Mouse (Mus musculus): ENCODE results near the gene Arpc2. TPM values are rescaled to one million over a fixed set of nuclear protein-coding genes. Genes with fewer than 3 reads are reported as not detected.

Arpc2 gene
- polyA plus RNA-seq (2011; ENCODE audit: insufficient read depth, insufficient read length, low replicate concordance, missing spikeins), result 95.9 and 150 TPM in 2 replicates

DNA sequence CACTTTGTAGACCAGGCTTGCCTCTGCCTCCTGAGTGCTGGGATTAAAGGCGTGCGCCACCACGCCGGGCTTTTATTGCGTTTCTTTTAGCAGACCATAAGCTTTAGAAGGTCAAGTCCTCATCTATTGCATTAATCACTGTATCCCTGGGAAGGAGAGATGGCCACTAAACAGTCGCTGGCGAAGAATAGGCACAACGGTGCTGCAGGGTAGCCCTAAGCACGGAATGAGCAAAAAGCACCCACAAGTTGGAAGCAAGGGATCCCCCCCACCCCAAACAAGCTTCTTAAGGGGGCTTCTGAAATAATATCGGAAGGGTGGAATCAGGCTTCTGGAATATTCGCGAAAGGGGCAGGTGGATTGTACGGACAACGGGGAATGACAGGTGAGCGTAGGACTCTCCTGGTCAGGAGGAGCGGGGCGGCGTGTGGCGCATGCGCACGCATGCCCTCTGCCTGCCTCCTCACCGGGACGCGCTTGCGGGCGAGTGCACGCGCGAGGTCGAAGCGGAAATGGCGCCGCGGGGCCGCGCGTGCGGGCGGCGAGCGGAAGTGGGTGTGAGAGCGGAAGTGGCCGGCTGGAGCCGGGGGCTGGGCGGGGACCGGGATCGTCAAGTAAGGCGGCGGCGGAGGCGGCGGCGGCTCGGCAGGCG lies at the start of gene Arpc2:
Gene Arpc2 (plus strand): TSS at position 147 of the 652 bp plus-strand sequence.
- Histone ChIP-seq H3K4me3 (replicated peaks; ENCODE audit: control insufficient read depth, low read depth, low read length) (peak within 1 kb of the TSS; percentile 82), H3K4me1 (ENCODE audit: control insufficient read depth, insufficient read depth, low read length) (peaks cover 2% of the 10 kb centered on the region), H3K27ac (ENCODE audit: control insufficient read depth, insufficient read depth, low read depth, low read length, poor library complexity) (peak within 1 kb of the TSS; percentile 94)
- WGBS, result 5% methylated on average over 54 of the region's 55 CpGs
- TF ChIP-seq CTCF (IDR thresholded peaks at IDR 0.05; ENCODE audit: control insufficient read depth, insufficient read depth, low read length), result no peak
- no peak; the same call in 1 of the 2 replicates for TF ChIP-seq POLR2A (IDR thresholded peaks at IDR 0.05; ENCODE audit: borderline replicate concordance, control insufficient read depth, low read depth, low read length)

DNA sequence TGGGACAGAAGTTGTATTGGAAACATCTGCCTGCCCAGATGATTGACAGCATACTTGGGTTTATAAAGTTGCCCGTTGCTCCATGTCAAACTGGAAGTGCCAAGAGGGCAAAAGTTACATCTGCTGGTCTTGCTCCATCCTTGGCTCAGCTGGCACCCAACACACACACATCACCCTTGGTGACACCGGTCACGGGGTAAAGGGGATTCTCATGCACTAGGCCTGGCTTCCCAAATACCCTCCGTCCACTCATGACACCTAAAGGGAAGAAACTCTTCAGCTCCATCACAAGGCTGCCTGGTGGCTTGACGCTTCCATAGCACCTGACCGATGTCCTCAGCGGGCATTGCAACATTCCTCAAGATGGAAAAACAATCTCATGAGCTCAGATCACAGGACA lies 45.4 kb upstream of the Arpc2 start:
- Histone ChIP-seq H3K4me1 (ENCODE audit: control insufficient read depth, insufficient read depth, low read length) (no peaks in the 10 kb centered on the region), H3K4me3 (replicated peaks; ENCODE audit: control insufficient read depth, low read depth, low read length) (no peak overlapping the region), H3K27ac (ENCODE audit: control insufficient read depth, insufficient read depth, low read depth, low read length, poor library complexity) (no peak overlapping the region)
- TF ChIP-seq POLR2A (IDR thresholded peaks at IDR 0.05; ENCODE audit: borderline replicate concordance, control insufficient read depth, low read depth, low read length) (no peak), CTCF (IDR thresholded peaks at IDR 0.05; ENCODE audit: control insufficient read depth, insufficient read depth, low read length) (no peak)
- 83% methylated on average over 7 of the region's 7 CpGs for WGBS

DNA sequence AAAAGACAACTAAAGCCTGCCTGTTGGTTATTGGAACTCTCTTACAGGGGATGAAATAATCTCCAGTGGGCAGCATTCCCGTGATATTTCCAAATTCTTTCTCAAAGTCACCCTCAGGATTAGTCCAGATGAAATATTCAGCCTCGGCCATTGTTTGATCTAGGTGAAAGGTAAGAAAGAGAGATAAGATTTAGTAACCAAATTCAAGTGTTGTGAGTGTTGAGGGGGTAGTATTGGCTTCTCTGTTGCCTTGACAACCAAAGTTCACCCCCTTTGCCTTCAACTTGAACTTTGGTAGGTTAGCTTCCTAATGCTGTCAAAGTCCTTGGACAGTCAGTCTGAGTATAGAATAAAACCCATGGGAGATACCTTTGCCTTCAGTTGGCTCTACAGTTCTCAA lies 43.2 kb upstream of the Arpc2 start:
- 80% methylated on average over 2 of the region's 2 CpGs for WGBS
- Histone ChIP-seq H3K27ac (ENCODE audit: control insufficient read depth, insufficient read depth, low read depth, low read length, poor library complexity) (no peak overlapping the region), H3K4me3 (replicated peaks; ENCODE audit: control insufficient read depth, low read depth, low read length) (no peak overlapping the region), H3K4me1 (ENCODE audit: control insufficient read depth, insufficient read depth, low read length) (peaks cover under 1% of the 10 kb centered on the region; the same call in 1 of the 2 replicates)
- TF ChIP-seq POLR2A (IDR thresholded peaks at IDR 0.05; ENCODE audit: borderline replicate concordance, control insufficient read depth, low read depth, low read length), result no peak
- no peak for TF ChIP-seq CTCF (IDR thresholded peaks at IDR 0.05; ENCODE audit: control insufficient read depth, insufficient read depth, low read length)

DNA sequence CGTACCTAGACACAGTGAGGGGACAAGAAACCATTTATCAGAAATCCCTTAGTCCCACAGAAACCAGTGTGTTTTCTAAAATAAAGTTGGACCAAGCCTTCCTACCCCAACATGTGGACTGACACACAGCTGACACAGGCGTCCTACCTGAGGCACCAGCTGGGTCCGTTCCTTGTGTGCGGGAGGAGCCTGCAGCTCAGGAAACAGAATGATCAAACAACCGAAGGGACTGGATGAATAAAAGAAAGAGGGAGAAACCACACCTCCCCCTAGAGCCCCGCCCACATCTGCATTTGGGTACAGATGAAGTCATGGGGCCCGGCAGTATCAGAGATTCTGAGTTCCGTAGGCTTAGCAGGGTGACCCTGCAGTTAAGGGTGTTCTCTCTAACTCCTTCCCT lies 41.4 kb upstream of the Arpc2 start, which contains the start of gene Cxcr1:
Gene Cxcr1 (minus strand): TSS at position 187 of the 400 bp plus-strand sequence.
- TF ChIP-seq CTCF (IDR thresholded peaks at IDR 0.05; ENCODE audit: control insufficient read depth, insufficient read depth, low read length) (no peak), POLR2A (IDR thresholded peaks at IDR 0.05; ENCODE audit: borderline replicate concordance, control insufficient read depth, low read depth, low read length) (no peak)
- Histone ChIP-seq H3K27ac (ENCODE audit: control insufficient read depth, insufficient read depth, low read depth, low read length, poor library complexity) (no peak within 1 kb of the TSS), H3K4me1 (ENCODE audit: control insufficient read depth, insufficient read depth, low read length) (peaks cover 1% of the 10 kb centered on the region; the same call in 1 of the 2 replicates), H3K4me3 (replicated peaks; ENCODE audit: control insufficient read depth, low read depth, low read length) (no peak within 1 kb of the TSS)
- WGBS, result 48% methylated on average over 8 of the region's 8 CpGs

DNA sequence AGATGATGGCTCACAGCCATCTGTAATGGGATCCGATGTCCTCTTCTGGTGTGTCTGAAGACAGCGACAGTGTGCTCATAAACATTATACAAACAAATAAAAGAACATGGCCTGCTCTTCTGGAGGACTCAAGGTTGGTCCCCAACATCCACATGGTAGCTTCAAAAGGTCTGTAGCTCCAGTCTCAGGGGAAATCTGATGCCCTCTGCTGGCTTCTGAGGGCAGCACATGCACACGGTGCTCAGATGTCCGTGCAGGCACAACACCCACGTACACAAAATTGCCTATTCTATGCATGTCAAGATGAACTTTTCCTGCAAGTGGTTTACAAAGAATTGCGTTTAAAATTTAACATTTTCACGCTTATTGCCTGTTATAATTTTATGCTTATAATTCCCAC lies 39.9 kb upstream of the Arpc2 start:
- TF ChIP-seq CTCF (IDR thresholded peaks at IDR 0.05; ENCODE audit: control insufficient read depth, insufficient read depth, low read length) (peak; percentile 90), POLR2A (IDR thresholded peaks at IDR 0.05; ENCODE audit: borderline replicate concordance, control insufficient read depth, low read depth, low read length) (no peak)
- Histone ChIP-seq H3K27ac (ENCODE audit: control insufficient read depth, insufficient read depth, low read depth, low read length, poor library complexity) (no peak overlapping the region), H3K4me3 (replicated peaks; ENCODE audit: control insufficient read depth, low read depth, low read length) (no peak overlapping the region), H3K4me1 (ENCODE audit: control insufficient read depth, insufficient read depth, low read length) (peaks cover 1% of the 10 kb centered on the region; the same call in 1 of the 2 replicates)
- 32% methylated on average over 7 of the region's 7 CpGs for WGBS

DNA sequence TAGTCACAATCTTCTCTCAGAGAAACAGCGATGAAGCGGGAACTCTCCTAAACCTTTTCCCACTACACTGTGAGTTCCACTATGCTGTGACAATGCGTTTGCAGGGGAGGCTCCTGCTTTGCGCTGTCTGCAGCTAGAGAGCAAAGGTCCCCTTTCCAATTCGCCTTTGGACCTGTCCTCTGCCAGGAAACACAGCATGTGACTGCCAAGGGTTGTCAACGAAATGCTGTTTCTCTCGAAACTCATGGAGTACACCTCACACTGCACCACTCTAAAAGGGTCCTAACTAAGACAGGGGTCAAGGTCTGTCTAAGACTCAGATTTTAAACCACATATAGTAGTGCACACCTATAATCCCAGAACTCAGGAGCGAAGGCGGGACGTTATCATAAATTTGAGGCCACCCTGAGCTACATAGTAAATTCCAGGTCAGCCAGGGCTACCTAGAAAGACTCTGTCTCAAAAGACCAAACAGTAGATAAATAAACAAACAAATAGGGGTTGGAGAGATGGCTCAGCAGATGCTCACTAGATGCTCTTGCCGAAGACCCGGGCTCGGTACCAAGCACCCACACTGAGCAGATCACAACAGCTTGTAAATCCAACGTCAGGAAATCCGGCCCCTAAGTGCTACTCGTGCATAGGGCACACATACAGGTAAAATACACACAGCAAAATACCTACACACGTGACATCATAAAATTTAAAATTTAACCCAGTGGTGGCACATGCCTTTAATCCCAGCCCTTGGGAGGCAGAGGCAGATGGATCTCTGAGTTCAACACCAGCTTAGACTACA lies 39.1 kb upstream of the Arpc2 start:
- 76% methylated on average over 17 of the region's 17 CpGs for WGBS
- no peak overlapping the region for H3K27ac ChIP-seq (ENCODE audit: control insufficient read depth, insufficient read depth, low read depth, low read length, poor library complexity)
- H3K4me3 ChIP-seq (replicated peaks; ENCODE audit: control insufficient read depth, low read depth, low read length), result no peak overlapping the region
- TF ChIP-seq POLR2A (IDR thresholded peaks at IDR 0.05; ENCODE audit: borderline replicate concordance, control insufficient read depth, low read depth, low read length), result no peak
- TF ChIP-seq CTCF (IDR thresholded peaks at IDR 0.05; ENCODE audit: control insufficient read depth, insufficient read depth, low read length), result no peak
- peaks cover 1% of the 10 kb centered on the region; the same call in 1 of the 2 replicates for H3K4me1 ChIP-seq (ENCODE audit: control insufficient read depth, insufficient read depth, low read length)

DNA sequence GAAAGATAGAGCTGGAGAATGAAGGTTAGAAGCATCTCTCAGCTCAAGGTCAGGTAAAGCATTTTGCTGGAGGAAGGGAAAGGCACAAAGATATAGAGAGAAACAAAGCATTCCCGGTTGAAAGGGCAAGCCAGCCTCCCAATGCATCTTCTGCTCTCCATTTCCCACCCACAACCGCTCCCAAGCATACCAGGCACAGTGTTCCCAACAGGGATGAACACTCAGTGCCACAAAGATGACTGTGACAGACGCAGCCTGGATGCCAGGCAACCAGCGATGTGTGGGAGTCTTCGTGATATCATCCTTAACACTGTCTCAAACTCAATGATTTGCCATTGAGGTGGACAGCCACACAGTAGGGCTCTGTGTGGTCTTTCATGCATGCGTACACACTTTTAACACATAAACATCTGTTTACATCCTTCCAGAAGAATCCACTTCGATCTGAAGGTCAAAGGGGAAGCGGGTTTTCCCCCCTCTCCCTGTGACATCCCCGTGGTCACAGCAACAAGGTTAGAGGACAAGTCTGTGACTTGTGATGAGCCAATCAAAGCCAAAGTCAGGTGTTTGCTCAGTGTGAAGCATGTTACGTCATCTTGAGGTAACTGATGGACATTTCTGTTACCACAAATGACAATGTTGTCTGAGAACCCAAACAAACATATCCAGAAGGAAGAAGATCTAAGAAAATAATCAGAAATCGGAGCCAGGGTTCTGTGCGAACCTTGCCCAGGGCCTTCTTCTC lies 38.0 kb upstream of the Arpc2 start:
- TF ChIP-seq CTCF (IDR thresholded peaks at IDR 0.05; ENCODE audit: control insufficient read depth, insufficient read depth, low read length) (no peak), POLR2A (IDR thresholded peaks at IDR 0.05; ENCODE audit: borderline replicate concordance, control insufficient read depth, low read depth, low read length) (no peak)
- peaks cover 1% of the 10 kb centered on the region; the same call in 1 of the 2 replicates for H3K4me1 ChIP-seq (ENCODE audit: control insufficient read depth, insufficient read depth, low read length)
- WGBS, result 67% methylated on average over 12 of the region's 12 CpGs
- H3K27ac ChIP-seq (ENCODE audit: control insufficient read depth, insufficient read depth, low read depth, low read length, poor library complexity), result no peak overlapping the region
- H3K4me3 ChIP-seq (replicated peaks; ENCODE audit: control insufficient read depth, low read depth, low read length), result no peak overlapping the region

Measured in bone marrow, adult 2 months (tissue).